Mouse (Mus musculus) ES-E14 (cell line): Measurements from ENCODE around the gene Gm21985.

Experiments used
- CHD2 ChIP-seq: IDR thresholded peaks from 2 replicates; pipeline ENCODE4 v1.6.1; 2014; ENCODE audit warnings: mild to moderate bottlenecking, low read depth, low read length, inconsistent platforms
- HCFC1 ChIP-seq: IDR thresholded peaks from 2 replicates; pipeline ENCODE4 v1.6.1; 2012; ENCODE audit warnings: low read length, inconsistent platforms, borderline replicate concordance; ENCODE audit not compliant: insufficient read depth
- ZC3H11A ChIP-seq: IDR thresholded peaks from 2 replicates; pipeline ENCODE4 v1.6.1; 2012; ENCODE audit warnings: low read depth, mild to moderate bottlenecking, inconsistent platforms, low read length, borderline replicate concordance
- ZNF384 ChIP-seq: IDR thresholded peaks from 2 replicates; pipeline ENCODE4 v1.6.1; 2012; ENCODE audit warnings: low read depth, low read length, inconsistent platforms

- TF ChIP-seq CHD2 (no peak), HCFC1 (no peak), ZC3H11A (no peak), ZNF384 (no peak)
Observed at GRCm38 (mm10) chr2:112353685-112354455, 87.8 kb downstream of the Gm21985 start.
